Mouse (Mus musculus): Measurements from ENCODE around the gene Esrrb. TPM values are rescaled to one million over a fixed set of nuclear protein-coding genes. Genes with fewer than 3 reads are reported as not detected.

Gene Esrrb
- total RNA-seq (2021): 1 to 10 TPM; 1.7 to 5.4 TPM
- long read RNA-seq, experiment 1, partial matches to known transcripts: 0 of 5 reads
- long read RNA-seq, experiment 1, other reads (novel, unspliced or antisense): 5 of 5 reads
- long read RNA-seq, experiment 2, partial matches to known transcripts: 0 of 4 reads
- long read RNA-seq, experiment 2, other reads (novel, unspliced or antisense): 4 of 4 reads

GRCm38 (mm10) chr12:86360696-86361631, at the start of gene Esrrb:
Gene Esrrb (plus strand): TSS chr12:86361117.
- DNase-seq: peak; percentile 20

GRCm38 (mm10) chr12:86320629-86321028, 40.3 kb upstream of the Esrrb start:
- DNase-seq: no peak

DNA sequence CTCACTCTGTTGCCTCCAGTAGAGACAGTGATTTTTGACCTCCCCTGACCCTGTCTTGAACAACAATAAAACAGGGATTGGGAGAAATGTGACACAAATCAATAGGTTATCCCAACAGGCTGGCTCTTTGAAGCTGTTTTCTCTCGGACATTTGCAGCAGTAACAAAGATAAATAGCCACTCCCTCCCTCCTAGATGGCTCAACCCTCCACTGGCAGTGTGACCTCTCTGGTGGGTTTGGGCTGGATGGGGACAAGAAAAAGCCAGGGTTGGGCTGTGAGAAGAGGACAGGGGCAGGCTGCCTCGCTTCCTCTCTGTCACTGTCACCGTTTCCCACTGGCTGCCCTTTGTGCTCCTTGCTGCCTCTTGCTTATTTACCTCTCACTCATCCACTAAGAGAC, 36.6 kb upstream of the Esrrb start:
- no peak for DNase-seq

GRCm38 (mm10) chr12:86329813-86330212, 31.1 kb upstream of the Esrrb start:
- no peak for DNase-seq

DNA sequence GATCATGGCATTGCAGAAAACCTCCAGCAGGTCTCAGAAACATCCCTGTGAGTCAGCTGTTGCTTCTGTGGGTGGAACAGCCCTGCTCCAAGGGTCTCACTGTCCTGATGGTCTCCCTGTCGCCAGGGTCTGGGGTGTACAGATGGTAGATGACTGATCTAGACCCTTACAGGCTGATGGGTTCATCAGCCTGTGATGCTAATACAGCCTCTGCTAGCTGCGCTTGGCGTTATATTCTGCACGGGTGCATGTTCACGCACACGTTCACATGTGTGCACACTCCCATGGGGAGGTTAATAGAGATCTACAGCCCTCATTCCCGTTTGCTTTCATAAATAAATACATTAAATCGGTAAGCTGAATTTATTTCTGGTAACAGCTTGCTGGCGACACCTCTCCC, 30.2 kb upstream of the Esrrb start:
- no peak for DNase-seq

DNA sequence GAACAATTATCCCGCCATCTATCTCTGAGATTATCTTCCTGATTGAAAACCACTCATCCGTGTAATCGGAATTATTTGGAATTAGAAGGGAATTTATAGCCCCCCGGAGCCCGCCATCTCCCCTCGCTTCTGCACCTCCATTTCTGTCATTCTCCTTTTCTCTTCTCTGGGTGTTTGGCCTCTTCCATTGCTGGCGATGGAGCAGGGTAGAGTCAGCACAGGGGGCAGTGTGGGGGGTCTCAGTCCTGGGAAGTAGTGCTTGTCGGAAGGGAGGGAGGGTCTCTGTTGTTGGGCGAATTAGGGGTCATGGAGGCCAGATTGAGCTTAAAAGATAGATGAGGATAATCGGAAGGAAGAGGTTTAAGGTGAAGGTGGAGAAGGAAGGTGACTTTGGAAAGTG, 29.7 kb upstream of the Esrrb start:
- DNase-seq: no peak

DNA sequence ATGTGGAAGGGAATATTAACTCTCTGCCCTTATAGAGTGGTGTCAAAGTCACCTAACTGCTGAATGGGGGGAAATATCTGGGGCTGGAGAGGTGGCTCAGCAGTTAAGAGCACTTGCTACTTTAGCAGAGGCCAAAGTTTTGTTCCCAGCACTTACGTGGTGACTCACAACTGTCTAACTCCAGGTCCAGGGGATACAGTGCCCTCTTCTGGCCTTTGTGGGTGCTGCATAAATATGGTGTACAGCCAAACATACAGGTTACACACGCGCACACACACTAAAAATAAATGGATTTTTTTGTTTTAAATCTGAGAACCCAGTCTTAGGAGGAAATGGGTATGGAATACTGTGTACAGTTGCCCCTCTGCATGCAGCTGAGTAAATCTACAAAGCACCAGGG, 24.7 kb upstream of the Esrrb start:
- no peak for DNase-seq

GRCm38 (mm10) chr12:86336887-86337286, 24.0 kb upstream of the Esrrb start:
- DNase-seq: no peak

DNA sequence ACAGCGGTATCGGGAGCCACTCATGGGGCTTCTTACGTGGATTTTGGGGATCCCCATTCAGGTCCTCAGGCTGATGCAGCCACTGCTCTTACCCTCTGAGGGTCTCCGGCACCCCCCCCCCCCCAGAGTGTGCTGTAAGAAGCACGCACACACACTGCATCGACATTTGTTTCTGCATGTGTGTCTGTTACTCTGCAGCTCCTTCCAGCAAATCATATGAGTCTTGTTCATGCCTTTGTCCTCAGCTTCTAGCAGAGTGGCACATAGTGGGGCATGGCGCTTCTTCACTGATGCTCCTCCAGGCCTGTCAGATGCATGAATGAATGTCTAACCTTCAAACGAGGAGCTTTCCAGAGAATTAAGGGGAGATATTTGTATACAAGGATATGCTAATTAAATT, 11.4 kb upstream of the Esrrb start:
- DNase-seq: no peak

- no peak for DNase-seq
These were observed 1.5 kb upstream of the Esrrb start for GRCm38 (mm10) chr12:86359406-86359805.

GRCm38 (mm10) chr12:86359873-86360272, 1.0 kb upstream of the Esrrb start:
- no peak for DNase-seq

DNA sequence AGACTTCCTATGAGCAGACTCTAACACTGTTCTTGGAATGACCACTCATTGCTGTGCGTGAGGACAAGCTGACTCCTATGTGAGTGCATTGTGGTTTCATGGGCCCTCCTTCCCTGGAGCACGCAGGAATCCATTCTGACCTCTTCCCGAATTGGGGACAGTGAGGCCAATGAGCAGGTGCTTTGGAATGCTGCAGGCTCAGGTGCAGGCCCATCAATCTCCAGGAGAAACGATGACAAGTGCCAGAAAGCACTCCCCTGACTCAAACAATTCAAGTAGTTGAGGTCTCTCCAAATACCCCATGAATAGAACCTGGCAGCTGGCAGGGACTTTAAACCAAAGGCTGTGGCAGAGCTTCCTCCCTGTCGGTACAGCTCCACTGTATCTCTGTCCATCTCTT, 3.4 kb downstream of the Esrrb start:
- no peak for DNase-seq

DNA sequence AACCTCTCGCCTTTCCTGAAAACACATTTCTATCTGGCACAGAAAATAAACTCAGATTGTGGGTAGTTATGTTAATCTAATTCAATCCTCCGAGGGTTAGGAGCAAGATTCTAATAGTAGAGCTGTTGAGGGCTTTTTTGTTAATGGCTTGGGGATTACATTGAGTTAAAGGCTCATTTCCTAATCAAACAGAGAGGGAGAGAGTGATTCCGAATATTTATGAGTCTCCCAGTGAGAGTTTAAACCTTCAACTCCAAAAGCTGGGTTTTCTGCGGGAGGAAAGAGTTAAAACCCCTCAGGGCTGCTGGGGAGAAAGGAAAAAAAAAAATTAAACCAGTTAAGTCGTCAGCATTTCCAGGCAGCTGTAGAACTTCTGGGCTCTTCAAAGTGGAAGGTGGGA, 3.8 kb downstream of the Esrrb start:
- DNase-seq: no peak

- DNase-seq: no peak
These were observed 9.9 kb downstream of the Esrrb start for GRCm38 (mm10) chr12:86370611-86371383.

DNA sequence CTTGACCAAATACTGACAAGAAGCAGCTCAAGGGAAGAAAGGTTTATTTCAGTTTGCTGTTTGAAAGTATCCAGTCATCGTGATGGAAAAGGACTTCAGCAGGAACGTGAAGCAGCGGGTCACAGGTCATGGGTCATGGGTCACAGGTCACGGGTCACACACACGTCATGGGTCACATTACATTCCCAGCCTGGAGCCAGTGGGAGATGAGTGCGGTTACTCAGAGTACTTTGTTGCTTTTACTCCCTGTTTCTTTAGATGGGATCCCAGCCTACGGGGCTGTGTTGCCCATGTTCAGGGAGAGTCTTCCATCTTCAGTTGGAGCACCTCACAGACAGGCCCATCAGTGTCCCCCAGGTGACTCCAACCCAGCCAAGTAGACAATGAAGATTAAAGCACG, 13.4 kb downstream of the Esrrb start:
- no peak for DNase-seq

GRCm38 (mm10) chr12:86379672-86380213, 18.8 kb downstream of the Esrrb start:
- DNase-seq: no peak

- DNase-seq: no peak
These were observed 22.9 kb downstream of the Esrrb start for GRCm38 (mm10) chr12:86383803-86384202.

- DNase-seq: no peak
These were observed 26.9 kb downstream of the Esrrb start for GRCm38 (mm10) chr12:86387671-86388270.

DNA sequence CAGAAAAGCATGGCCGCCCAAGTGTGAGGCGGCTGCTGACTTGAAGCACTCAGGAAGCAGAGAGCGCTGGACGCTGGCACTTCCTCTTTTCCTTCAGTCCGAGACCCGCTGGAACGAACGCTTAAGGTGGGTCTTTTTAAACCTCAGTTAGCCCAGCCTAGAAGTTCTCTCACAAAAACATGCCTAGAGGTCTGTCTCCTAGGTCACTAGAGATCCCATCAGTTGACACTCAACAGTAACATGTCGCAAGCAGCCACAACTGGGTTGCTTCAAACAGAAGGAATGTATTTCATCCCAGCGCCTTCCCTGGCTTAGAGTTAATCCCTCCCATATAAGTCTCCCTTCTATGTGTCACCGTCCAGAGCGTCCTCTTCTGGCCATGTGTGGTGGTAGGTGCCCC, 33.9 kb downstream of the Esrrb start:
- DNase-seq: no peak

DNA sequence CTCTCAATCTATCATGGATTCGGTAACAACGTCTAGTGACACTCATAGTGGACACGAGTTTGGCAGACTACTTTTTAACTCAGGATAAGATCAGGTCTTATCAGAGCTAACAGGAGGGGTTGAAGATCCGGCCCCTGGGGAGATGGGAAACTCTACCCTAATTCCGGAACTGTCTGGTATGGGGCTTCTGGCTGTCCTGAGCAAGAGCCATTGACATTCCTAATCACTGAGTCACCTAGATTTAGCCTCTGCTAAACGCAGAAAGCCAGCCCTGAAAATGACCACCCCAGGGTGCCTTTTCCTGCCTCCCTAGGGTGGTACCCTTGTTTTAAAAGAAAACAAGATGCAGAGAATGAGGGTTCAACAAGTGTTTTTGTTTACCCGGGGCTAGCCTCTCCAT, 34.4 kb downstream of the Esrrb start:
- no peak for DNase-seq

DNA sequence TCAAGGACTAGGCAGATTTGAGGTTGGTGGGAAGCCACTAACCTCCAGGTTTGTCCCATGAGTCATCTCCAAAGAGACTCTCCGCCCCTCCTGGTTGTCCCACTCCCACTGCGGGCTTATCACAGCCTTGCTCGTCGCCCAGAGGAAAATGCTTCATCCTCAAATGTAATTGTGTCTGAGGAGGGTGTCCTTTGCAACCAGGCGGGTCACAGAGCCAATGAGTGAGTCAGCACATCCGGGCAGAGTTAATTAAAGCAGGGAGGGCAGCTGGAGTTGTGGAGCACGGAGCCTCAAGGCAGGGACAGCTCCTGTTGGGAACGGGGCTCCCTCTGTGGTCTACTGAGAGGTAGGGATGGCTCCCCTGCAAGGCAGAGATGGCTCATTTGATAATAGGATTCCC, 37.8 kb downstream of the Esrrb start:
- DNase-seq: no peak

- DNase-seq: peak; percentile 51
These were observed 41.8 kb downstream of the Esrrb start for GRCm38 (mm10) chr12:86402718-86403117.
